Mouse (Mus musculus): ENCODE measurements around the gene B3galt1.

B3galt1 gene

DNA sequence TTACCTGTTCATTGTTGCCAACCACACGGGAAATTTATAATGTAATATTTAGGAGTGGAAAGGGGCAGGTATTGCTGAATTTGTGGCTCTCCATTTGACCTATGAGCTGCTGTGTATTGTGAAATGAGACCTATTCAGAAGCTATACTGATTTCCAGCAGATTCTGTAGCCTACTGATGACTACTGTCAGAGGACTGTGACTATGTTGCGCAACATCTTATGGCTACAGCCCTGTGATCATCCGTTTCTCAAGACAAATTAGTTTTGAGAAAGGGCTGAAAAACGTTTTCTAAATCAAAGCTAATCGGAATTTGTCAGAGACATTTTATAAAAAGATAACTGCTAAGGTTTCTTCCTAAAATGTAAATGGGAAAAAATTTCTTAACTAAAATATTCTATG lies 158.6 kb downstream of the B3galt1 start:
- no peak for DNase-seq (ENCODE audit: low read depth, low spot score)

DNA sequence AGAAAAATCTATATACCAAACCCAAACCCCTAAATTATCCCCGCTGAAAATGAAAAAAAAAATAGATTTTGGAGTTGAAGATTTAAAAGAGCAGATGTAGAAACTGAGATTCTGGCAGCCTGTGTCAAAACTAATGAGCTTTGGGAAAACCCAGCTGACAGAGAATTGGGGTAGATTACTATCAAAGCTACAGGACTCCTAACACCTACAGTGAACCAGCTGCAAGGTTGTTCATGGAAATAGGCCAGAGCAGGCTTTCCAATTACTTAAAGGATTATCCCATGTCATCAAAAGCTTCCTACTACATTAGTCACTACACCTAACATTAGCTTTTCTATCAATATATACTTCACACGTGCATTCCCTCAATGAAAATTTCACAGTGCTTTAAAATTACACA lies 165.1 kb downstream of the B3galt1 start:
- no peak for DNase-seq (ENCODE audit: low read depth, low spot score)

DNA sequence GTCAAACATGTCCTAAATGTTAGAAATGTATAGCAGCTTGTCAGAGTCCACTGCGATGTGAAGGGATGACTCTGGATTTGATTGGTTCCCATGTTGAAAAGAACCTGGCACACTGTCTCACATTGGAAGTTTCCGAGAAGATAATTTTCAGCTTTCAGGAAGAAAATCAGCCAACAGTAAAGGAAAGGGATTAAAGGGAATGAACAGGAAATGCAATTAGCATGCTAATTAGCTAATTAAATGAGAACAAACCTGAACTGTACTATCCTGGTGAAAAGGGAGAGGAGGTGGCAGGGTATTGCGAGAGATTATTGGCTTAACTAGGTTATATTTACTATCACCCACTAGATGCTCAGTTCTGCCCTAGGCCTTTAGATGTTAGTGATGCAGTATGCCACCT lies 185.9 kb downstream of the B3galt1 start:
- DNase-seq (ENCODE audit: low read depth, low spot score), result no peak

DNA sequence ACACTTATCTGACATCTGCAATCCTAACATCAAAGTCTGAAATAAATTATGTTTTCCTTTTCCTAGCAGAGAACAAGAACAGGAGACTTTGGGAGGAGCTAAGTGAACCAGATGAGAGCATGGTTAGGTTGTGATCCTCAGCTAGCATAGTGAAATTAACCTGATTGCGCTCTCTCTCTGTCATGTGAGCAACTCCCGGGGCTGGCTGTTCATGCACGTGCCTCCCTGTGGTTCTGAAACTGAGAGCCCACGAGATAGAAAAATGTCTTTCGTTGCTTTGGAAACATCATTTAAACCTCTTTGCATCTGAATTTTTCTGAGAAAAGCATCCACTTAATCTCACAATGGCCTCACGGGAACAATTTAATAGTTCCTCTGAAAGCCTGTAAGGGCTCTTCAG lies 190.8 kb downstream of the B3galt1 start:
- DNase-seq (ENCODE audit: low read depth, low spot score), result no peak

DNA sequence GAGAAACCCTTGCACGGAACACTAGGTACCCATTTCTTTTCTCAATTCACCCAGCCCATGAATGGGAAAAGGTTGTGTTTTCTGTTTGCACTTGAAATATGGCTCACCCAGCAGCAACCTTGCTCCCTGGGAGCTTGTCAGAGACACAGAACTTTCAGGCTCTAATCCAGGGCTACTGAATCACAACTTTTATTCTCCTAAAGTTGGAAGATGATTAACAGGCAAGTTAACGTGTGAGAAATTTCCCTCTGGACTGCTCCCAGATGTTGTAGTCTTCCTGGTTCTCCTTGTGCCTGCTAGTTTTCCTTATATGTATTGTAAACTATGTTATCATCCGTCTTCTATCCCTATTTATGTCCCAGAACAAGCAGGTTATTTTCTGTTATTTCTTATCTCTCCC lies 221.9 kb downstream of the B3galt1 start:
- DNase-seq (ENCODE audit: low read depth, low spot score), result no peak

DNA sequence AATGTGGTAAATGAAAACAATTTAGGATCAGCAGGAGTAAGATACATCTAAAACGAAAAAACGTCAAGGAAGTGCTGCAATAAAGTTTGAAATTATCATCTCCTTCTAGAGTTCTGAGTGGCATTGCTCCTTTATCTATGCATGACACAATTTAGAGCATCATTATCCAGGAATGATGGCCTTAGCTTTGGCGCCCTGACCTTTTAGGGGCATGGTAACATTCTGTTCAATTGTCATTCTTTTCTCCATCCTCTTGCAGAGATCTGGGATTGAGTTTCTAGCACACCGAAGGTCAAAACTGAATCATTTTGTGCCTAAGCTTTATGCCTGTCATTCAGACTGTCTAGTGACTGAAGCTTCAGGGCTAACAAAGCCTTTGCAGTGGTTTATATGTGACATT lies 231.9 kb downstream of the B3galt1 start:
- DNase-seq (ENCODE audit: low read depth, low spot score), result no peak

DNA sequence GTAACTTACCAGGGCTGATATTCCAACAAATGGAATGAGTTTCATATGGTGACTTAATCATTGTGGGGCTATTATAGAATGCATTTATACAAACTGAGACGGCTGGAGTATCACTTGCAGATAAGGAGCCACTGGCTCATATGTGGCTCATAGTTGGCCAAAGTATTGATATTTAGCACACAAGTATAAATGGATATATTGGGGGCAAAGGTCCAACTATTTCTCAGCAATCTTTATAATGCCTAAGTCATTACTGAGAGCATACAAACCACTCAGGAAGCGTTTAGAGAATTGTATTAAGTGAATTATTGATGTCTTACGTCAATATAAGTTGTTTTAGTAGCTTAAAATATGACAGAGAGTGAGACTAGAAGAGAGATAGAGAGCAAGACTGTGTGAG lies 234.3 kb downstream of the B3galt1 start:
- no peak for DNase-seq (ENCODE audit: low read depth, low spot score)

DNA sequence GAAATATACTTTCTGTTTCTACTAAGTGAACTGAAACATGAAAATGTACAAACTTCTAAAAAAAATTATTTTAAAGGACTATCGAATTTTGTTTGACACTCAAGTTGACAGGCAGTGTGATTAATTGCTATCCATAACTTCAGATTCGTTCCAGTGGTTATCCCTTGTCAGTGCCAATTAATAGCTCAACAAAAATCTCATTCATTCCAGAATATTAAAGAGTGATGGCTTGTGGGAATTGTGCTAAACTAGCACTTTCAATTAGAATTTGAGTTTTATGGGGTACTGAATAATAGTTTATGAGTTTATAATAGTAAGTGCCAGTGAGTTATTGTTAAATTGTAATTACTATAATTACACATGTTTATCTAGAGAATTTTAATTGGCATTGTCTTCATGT lies 250.5 kb downstream of the B3galt1 start:
- no peak for DNase-seq (ENCODE audit: low read depth, low spot score)

DNA sequence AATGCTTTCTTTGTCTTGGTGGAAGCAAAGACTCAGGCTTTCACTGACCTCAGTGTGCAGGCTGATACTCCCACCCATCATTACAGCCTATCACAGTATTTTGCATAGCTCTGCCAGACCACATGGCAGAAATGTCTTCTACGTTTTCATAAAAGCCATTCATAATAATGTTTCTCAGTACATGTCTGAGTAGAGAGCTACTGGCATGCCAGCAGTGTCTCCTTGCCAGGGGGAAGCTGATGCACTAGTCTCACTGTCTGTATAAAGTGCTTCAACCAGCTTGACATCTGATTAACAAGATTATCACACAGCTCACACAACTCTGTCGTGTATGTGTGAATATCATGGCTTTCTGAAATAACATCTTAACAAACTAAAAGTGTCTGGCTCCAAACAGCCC lies 252.3 kb downstream of the B3galt1 start:
- DNase-seq (ENCODE audit: low read depth, low spot score), result no peak

DNA sequence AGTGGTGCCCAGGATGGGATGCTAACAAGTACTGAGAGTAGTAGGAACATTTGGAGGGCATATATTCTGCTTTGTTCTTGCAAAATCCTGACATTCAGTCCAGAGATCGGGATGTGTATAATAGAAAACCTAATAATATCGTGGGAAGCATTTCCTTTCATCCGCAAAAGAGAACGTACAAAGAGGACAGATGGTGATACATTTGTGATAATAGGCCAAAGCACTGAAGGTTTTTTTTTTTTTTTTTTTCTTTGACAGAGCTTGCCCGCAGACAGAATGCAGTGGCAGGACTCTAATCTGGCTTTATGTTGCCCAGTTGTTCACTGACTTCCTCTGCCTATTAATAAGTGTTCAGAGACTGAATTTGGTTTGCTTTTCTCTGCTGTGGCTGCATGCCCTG lies 256.7 kb downstream of the B3galt1 start:
- no peak for DNase-seq (ENCODE audit: low read depth, low spot score)

DNA sequence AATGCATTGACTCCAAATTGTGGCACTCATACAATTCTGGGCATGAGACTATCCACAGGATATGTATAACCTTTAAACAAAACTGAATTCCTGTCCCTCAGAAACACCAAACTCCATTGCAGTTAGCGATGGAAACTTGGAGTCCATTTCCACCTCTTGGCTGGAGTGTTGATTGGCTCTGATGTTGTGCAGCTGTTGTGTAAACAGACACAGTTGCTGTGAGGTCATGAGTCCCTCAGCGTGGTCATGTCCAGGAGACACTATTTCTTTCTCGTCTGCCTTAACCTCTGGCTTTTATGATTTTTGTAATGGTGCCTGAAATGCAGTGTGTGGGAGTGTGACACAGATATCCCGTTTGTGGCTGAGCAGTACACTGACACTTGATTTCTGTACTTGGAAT lies 262.0 kb downstream of the B3galt1 start:
- no peak for DNase-seq (ENCODE audit: low read depth, low spot score)

DNA sequence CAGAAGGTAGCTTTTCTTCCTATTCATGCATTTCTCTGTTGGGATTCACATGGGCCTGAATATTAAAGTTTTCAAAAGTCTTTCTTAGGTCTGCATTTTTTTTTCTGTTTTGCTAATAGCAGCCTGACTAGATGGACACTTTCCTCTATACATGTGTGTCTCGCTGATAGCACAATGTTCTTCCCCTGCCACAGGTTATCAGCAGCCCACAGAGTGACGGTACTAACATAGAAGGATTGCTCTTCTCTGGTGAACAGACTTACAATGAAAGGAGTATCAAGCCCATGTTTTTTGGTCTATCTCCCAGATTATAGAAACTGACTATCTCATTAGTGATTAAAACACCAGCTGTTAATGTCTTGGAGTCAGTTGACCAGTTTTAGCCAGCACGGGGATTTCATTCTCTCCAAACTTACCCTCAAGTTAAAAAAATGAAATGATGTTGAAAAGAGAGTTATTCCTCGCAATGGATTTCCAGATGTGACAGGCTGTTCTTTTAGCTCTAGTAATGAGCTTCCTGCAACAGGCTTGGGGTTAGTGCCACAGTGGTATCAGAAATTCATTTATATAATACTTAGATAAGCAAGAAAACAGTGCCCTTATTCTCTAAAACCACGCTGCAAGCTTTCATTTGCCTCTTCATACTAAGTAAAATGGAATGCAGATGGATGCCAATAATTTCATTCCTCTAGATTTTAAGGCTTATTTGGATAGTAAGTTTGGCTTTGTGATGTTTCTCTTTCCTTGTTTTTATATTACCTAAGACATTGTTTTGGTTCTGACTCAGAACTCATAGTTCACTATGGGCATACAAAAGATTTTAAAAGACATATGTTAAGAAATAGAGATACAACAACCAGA lies 263.6 kb downstream of the B3galt1 start:
- no peak for DNase-seq (ENCODE audit: low read depth, low spot score)

DNA sequence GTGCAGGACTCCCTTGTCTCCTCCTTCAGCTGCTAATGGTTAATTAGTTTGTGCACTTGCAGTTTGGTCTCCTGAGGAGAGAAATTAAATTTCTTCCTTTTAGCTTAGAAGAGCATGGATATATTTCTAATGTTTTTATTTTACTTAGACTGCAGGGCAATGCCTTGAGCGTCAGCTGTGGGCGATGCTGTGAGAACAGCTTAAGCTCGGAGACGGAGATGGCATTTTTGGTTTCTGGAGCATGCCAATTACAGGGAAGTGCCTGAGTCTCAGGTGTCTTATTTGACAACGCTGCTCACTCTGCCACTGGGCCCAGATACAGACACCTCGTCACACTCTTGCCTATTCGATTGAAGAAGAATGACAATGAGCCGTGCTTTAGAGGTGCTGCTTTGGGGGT lies 282.1 kb downstream of the B3galt1 start:
- no peak for DNase-seq (ENCODE audit: low read depth, low spot score)

DNA sequence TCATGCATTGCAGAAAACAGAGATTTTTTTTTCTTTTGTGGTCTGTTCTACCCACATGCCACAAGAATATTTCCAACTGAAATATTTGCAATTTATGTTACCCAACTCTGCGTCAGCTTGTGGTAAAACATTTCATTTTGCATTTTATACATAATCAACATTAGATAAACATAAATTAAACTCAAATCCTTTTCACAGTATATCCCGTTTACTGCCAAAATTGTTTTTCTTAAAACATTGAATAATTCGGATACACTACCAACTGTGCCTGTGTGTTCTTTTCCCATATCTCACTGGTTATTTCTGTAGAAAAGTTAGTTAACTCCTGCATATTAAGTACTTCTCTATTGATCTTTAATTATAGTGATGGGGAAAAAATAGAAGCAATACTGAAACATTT lies 285.1 kb downstream of the B3galt1 start:
- no peak for DNase-seq (ENCODE audit: low read depth, low spot score)

DNA sequence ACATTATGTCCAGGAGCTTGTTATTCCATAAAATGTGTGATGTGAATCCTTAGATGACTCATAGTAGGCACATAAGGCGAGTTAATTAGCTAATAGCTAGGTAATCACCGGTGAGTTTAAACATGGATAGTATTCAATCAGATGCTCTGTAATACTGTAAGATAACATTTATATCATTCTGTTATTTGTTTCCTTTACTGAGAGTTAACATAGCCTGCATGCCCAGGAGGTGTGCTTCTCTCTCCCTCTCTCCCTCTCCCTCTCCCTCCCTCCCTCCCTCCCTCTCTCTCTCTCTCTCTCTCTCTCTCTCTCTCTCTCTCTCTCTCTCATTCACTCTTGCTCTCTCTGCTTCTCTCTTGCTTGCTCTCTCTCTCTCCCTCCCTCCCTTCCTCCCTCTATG lies 292.7 kb downstream of the B3galt1 start:
- no peak for DNase-seq (ENCODE audit: low read depth, low spot score)

DNA sequence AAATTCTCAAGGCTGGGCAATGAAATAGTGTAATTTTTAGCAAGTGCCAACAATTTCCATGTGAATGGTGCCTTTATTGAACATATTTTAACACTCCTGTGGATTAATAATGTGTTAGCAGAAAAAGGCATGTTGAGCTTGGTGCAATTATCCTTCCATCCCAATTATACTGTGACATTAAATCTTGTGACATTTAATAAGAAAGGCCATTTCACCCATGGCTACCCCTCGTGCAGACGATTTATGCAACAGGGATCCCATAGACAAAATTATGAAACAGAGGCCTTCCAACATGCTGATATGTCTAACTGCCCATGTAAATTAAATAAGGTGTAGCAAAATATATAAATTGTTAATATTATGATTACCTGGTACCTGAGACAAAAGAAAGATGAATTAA lies 293.3 kb downstream of the B3galt1 start:
- DNase-seq (ENCODE audit: low read depth, low spot score), result no peak

DNA sequence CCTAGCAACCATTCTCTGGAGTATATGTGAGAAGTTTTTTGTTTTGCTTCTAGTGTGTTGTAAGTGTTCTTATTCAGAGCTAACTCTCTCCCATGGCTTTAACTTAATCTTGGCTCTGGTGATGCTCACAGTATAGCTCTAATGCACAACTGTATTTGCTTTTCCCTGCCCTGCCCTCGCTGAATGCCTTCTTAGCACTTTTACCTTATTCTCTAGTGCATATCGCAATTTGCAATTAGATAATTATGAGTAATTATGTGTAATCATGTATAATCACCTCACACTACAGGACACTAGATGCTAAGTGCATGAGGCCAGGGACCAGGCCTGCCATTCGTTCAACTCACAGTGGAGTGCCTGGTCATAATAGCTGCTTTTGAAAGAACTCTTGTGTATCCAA lies 307.7 kb downstream of the B3galt1 start:
- no peak for DNase-seq (ENCODE audit: low read depth, low spot score)

DNA sequence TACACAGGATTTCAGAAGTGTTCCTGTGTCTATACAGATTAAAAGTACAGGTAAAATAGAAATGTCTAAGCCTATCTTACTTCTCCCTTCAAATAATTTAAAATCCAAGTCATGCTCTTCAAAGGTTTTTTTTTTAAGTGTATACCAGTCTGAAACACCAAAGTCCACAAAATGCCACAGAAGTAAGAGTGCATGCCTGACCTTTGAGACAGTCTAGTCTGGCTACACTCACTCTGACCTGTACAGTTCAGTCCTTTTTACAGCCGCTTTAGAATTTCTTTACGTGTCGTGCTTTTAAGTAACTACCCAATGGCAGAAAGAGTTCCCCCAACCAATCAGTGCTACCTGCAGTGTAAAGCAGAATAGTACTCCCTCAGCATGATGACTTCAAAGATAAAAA lies 314.2 kb downstream of the B3galt1 start:
- no peak for DNase-seq (ENCODE audit: low read depth, low spot score)

DNA sequence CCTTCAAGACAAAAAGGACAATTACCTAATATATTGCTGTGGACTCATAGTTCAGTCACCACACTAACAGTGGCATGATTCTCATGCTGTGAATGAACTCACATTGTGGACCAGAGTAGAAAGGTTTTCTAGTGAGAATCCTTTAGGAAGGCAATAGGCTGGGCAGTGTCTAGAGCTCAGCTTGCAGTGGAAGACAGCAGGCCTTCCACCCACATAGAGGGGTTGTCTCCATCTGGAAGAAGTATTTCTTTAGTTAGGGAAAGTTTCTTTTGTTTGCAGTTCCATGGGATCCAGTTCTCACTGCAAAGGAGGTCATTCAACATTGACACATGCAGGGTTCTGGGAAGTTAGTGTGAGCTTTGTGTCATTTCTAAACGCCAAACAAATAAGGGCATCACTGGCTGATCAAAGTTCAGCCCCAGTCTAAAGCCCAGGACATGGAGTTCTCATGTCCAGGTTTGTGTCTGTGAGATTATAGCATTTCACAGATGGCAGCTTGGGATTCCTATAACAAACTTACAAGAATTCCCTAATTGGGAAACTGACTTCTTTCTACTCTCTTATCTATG lies 316.1 kb downstream of the B3galt1 start:
- DNase-seq (ENCODE audit: low read depth, low spot score), result no peak

DNA sequence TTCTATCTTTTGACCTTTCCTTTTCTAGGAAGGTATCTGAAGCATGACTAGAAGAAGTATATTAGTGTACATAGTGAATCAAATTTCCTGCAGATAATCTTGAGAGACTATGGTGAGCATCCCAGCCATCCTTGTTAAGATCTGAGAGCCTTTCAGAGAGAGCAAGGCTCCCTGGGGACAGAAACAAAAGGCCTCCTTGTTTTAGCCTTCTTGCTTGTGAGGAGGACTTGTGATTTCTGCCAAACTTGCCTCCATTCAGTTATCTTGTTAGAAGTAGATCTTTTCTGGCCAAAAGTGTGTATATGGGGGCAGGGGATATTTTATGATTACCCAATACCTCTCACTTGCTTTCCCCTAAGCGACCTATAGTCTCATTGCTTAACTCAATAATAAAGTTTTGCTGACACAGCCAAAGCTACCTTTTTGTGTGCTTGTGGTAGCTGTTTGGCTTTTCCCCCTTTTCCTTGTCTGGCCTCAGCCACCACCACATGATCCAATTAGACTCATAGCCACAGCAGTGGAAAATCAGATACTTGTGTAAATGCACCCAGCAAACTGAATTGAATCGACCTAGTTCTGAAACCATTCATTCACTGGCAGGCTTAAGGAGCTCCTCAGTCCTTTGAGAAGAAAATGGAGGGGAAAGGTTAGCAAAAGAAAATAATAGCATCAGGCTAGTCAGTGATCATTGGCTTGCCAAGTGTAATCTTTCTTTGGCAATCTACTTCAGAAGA lies 332.5 kb downstream of the B3galt1 start:
- DNase-seq (ENCODE audit: low read depth, low spot score), result no peak

DNA sequence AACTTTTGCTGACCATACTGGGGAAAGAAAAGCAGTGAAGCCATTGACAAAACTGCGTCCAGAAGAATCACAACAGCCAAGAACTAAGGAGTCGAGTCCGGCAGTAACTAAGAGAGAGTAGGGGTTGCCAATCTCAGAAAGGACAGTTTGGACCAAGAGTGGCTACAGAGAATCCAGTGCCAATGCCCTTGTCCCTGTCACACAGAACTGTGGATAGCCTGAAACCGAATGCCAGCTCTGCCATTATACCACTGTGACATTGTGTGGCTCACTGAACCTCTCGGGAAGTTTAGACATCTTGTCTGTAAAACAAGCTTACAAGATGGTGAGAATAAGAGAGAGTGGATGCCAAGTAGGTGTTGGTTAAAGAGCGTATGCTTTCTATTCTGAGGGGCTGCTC lies 335.9 kb downstream of the B3galt1 start:
- DNase-seq (ENCODE audit: low read depth, low spot score), result no peak

DNA sequence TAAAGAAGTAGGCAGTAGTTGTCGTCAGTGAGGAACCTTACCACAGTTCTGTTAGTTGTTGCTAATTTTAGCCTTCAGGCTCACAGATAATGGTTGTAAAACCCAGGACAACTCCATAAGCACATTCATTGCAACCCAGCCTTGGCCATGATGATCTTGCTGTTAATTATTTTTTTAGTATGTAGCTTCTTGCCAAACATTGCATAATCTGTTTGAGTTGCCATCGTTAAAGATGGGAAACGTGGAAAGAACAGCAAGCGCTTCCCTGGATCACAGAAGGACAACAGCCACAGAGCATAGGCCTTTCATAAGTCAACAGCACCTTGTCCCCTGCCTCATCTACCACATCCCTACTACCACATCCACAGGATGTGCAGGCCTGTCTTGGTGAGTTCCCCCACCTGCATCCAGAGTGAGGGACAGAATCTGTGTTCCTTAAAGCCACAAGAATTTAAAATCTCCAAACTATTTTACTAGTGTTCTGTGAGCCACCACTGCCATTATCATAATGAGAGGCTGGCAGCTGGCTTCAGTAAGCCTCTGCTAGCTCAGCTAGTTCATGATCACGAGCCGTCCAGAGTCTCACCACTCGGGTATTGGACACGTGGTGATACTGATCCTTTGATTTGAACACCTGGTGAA lies 337.1 kb downstream of the B3galt1 start:
- no peak for DNase-seq (ENCODE audit: low read depth, low spot score)
